Mouse (Mus musculus) brain, embryonic 14.5 days (tissue): Measurements from ENCODE around the gene Fbl.

Experiments used
- CTCF ChIP-seq: fragments of 200-500 bp; IDR thresholded peaks from 2 replicates; pipeline ENCODE4 v1.5.1; 2012; ENCODE audit warnings: inconsistent platforms, mild to moderate bottlenecking, moderate library complexity, borderline replicate concordance; ENCODE audit not compliant: insufficient read depth, insufficient read length; ENCODE audit errors: extremely low read depth
- POLR2A ChIP-seq: fragments of 200-500 bp; IDR thresholded peaks from 2 replicates; pipeline ENCODE4 v1.6.1; 2012; ENCODE audit warnings: mild to moderate bottlenecking, inconsistent platforms, borderline replicate concordance; ENCODE audit not compliant: poor library complexity, insufficient read depth, insufficient read length, severe bottlenecking; ENCODE audit errors: extremely low read depth

DNA sequence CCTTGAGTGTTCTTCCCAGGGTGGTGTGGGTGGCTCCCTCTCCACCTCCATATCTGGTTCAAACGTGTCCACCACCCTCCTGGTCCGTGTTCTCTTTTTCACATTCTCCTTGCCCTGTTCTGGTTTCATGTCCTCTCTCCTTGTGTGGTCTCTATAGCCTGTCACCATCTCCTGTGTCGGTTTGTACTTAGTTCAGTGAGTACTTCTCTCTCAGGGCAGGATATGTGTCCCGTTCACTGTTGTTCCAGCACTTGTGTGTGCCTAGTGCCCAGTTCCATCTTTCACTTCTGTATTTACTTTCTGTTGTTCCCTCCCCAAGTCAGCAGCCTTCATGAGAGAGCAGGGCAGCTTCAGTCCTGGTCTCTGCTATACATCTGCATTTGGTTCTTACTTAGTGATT lies 5.8 kb downstream of the Fbl start:
- TF ChIP-seq POLR2A (no peak), CTCF (no peak)
